Mouse (Mus musculus) NIH3T3 (cell line): ENCODE data around the gene Slit3.

Source experiments
- DNase-seq: peaks from one replicate; pipeline ENCODE4 v3.0.0-alpha.2; 2012; ENCODE audit warnings: low read depth

Gene Slit3

GRCm38 (mm10) chr11:35698901-35699300 lies 577.9 kb downstream of the Slit3 start:
- no peak for DNase-seq

DNA sequence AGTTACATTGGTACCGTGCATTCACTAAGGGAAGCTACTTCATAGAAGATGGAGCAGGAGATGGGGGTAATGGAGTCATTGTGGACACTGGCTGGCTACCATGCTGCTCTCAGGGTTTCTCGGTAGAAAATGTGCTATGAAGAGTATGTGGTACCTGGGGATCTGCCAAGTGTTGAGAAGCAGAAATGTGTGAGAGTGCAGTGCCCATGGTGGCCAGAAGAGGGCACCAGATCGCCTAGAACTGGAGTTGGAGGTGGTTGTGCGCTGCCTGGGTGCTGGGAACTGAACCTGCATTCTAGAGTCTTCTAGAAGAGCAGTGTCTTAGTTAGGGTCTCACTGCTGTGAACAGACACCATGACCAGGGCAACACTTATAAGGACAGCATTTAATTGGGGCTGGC lies 582.4 kb downstream of the Slit3 start:
- peak; percentile 35 for DNase-seq

DNA sequence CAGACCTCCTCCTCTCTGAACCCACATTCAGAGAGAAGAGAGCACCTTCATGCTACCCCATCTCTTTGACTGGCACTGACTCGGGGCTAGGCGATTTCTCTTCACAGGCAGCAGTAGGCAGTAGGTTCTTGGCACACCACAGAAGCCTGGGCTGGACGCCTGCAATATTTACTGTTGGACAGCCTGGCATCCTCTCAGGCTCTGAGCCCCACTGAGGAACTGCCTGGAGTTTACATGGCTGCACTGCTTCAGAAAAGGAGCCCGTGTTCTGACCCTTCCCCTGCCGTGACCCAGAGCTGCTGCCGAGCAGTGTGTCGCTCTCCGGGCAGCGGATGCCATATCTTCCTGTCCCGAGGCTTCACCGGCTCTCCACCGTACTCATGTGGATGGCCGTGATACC lies 583.4 kb downstream of the Slit3 start:
- no peak for DNase-seq

GRCm38 (mm10) chr11:35704927-35705326 lies 583.9 kb downstream of the Slit3 start:
- peak; percentile 27 for DNase-seq

GRCm38 (mm10) chr11:35707431-35707830 lies 586.4 kb downstream of the Slit3 start:
- no peak for DNase-seq

DNA sequence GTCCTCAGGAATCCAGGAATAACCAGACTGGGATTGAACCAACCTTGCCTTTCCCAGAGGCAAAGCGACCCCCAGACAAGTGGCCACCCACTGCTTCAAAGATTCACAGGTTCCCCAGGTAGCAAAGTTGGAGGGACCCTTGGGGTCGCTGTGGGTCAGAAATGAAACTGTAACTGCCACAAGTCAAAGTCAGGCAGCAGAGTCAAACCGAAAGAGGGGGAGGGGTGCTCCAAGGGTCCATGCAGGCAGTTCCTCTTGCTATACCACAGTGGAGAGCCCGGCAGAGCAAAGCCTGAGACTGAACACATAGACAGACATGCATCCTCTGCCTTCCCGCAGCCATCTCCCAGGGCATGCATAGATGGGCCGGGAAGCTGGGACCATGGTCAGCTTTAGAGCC lies 590.3 kb downstream of the Slit3 start:
- no peak for DNase-seq

DNA sequence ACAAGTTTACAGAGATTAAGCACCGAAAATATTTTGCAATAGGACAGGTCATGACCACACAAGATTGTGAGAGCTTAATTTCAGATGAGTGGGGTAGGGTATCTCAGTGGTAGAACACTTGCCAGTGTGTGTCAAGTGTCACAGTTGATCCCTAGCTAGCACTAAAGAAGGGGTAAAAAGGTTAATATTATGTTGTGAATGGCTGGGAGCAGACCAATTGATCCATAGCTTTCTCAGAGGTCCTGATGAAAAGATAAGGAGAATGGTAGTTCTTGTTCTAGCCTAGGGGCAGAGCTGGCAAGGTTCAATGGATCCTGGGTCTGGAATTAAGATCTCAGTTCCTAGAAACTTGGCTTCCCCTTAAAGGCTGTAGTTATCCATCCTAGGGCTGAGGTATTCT lies 597.9 kb downstream of the Slit3 start:
- no peak for DNase-seq

DNA sequence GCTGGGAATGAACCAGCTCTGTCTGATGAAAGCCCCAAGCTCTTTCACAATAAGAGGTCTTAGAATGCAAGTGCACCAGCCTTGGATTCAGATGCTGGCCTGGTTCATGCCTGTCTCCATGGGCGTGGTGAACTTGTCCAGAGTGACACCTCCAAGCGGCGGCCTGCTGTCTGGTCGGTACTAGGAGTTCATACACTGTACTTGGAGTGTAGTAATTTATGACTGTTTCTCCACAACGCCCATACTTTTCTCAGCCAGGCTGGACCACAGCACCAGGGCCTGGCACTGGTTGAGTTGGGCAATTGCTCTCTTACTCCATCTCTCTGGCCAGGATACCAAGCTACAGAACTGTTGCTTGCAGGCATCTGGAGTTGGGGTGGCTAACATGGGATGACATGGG lies 602.9 kb downstream of the Slit3 start:
- peak; percentile 31 for DNase-seq

DNA sequence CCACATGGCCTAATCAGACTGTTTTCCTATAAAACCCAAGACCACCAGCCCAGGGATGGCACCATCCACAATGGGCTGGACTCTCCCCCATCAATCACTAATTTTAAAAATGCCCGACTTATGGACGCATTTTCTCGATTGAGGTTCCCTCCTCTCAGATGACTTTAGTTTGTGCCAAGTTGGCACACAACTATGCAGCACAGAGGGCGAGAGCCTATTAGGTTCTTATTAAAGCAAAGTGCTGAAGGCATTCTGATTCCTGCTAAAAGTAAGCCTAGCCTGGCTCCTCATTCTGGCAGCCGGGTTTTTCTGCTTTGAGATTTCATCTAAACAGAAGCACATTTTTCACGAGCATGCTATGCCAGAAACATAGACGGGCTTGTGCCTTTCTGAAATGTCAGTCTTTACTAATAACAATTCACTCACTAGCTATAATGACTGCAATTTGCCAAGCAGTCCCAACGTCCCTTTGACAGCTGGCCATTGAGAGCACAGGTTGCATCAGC lies 605.4 kb downstream of the Slit3 start:
- no peak for DNase-seq

GRCm38 (mm10) chr11:35728200-35728599 lies 607.2 kb downstream of the Slit3 start:
- DNase-seq: no peak

GRCm38 (mm10) chr11:35729186-35729585 lies 608.2 kb downstream of the Slit3 start:
- DNase-seq: peak; percentile 54

DNA sequence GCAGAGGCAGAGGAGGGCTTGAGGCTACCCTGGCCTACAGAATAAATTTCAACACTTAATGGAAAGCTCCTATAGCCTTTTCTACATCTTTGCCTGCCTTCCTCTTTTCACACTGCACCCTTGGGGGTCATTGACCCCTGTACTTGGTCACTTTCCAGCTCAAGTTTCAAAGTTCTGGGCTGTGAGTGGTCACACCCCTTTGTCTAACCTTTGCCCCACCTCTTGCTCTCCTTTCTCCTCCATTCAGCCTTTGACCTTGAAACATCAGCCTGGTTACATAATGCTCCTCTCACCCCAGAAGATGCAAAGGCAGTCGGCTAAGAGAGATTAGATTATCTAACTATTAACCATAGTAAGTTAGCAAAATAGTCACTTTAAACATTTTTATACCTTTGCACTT lies 611.3 kb downstream of the Slit3 start:
- no peak for DNase-seq

DNA sequence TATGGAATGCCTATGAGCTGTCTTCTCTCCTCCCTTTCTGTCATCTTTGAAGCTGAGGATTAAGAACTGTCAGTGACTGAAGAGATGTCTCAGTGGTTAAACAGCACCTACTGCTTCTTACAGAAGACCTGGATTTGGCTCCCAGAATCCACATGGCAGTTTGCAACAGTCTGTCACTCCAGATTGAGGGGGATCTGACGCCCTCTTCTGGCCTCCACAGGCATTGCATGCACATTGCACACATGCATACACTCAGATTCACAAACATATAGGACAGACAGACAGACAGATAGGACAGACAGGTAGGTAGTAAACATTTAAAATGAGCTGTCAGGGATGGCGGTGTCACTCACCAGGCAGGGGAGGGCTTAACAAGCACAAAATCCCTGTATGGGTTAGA lies 615.8 kb downstream of the Slit3 start:
- no peak for DNase-seq

- no peak for DNase-seq
Measured at GRCm38 (mm10) chr11:35737262-35737661, 616.2 kb downstream of the Slit3 start.

GRCm38 (mm10) chr11:35738102-35738501 lies 617.1 kb downstream of the Slit3 start:
- DNase-seq: no peak

- no peak for DNase-seq
Measured at GRCm38 (mm10) chr11:35743586-35743985, 622.6 kb downstream of the Slit3 start.

- DNase-seq: no peak
Measured at GRCm38 (mm10) chr11:35744571-35744970, 623.5 kb downstream of the Slit3 start.

GRCm38 (mm10) chr11:35750578-35750977 lies 629.6 kb downstream of the Slit3 start:
- peak; percentile 90 for DNase-seq

DNA sequence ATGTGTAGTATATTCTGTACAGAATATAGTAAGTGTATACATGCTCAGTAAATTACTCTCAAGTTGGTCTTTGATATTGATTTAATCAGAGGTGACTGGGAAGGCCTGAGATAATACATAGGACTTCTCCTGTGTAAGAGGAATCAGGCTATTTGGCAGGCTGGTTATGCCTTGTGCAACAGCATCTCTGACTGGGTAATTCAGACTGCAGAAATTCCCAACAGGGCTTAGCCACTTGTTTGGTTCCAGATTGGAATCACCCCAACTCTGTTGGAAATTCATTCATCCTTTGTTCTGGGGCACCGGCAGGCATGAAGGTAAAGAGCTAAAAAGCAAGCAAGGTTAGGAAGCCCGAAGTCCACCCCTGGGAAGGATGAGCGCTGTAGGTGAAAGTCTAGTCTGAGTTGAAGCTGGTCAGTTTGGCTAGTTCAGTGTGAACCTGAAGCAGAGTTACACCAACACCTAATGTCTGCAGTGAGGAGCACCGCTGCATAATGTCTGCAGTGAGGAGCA lies 633.9 kb downstream of the Slit3 start:
- peak; percentile 66 for DNase-seq

DNA sequence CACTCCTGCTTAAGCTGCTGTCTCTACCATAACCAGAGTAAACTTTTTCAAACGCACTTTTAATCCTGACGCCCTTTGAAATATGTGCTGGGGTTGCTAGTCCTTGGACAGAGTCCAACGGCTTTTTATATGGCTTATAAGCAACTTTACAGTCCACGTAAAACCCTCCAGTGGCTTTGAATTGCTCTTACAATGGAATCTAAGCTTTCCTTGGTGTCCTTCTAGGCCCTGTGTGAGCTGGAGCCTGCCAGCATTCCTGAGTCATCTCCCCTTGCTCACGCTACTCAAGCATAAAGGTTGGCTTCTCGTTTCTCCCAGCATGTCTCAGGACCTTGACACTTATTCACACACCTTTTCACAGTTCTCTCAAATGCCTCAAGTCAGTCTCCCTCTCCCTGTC lies 634.5 kb downstream of the Slit3 start:
- peak; percentile 69 for DNase-seq

- DNase-seq: peak; percentile 37
Measured at GRCm38 (mm10) chr11:35756411-35757303, 635.6 kb downstream of the Slit3 start.
